Mouse (Mus musculus) fibroblast of lung, adult 2 months (primary cell): Measurements from ENCODE around the gene Ramp2.

Experiments used
- DNase-seq: peaks from one replicate; pipeline ENCODE4 v3.0.0-alpha.2; 2011; ENCODE audit warnings: low read depth

Ramp2 gene

DNA sequence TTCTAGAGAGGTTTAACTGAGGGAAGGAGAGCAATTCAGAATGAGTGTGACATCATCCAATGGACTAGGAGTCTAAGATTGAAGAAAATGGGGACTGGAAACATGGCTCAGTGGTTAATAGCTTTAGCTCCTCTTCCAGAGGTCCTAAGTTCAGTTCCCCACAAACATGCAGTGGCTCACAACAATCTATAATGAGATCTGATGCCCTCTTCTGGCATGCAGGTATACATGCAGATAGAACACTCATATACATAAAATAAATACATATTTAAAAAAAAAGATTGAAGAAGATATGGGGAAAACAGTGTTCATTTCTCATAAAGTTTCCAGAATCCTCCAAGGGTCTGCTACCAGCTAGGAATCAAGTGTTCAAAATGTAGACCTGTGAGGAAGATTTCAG, 10.4 kb upstream of the Ramp2 start:
- DNase-seq, result no peak

DNA sequence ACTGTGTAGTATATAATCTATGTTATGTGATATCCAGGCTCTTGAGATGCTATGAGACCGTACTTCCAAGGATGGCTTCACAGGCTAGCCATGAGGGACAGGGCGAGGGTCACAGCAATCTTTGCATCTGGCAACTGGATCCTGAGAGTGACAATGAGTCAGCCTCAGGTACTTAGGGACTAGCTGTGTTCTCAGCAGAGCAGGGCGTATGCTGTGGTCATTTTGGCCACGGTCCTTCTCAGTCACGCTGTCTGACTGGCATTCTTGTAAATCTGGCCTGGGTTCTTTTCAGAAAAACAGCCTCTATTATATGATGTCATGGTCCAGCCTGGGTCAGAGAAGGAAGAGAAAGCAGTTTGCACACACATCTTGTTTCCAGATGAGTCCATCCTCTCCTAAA, 9.0 kb upstream of the Ramp2 start:
- no peak for DNase-seq

DNA sequence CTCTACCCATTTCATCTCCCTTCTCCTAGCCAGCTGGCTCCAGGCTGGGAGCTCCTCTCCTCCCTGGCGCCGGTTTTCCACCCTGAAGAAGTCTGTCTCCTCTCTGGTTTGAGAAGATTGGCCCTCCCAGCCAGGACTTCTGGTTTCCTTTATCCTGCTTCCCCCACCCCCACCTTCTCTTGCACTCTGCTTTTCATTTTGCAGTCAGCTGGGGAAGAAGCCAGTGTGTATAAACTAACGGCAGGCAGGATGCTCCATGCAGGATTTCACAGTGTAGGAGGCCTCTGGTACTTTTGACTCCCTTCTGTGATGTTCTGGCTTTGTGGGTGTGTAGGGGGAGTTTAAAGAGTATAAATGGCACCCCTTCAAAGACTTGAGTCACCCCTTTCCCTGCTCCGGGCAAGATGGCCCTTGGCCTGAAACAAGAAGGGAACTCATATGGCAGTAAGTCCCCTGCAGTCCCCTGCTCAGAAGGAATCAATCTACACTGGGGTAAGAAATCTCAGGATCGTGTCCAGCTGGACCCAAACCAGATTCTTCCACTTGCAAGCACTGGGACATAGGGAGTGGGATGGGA, 7.7 kb upstream of the Ramp2 start:
- DNase-seq, result no peak

DNA sequence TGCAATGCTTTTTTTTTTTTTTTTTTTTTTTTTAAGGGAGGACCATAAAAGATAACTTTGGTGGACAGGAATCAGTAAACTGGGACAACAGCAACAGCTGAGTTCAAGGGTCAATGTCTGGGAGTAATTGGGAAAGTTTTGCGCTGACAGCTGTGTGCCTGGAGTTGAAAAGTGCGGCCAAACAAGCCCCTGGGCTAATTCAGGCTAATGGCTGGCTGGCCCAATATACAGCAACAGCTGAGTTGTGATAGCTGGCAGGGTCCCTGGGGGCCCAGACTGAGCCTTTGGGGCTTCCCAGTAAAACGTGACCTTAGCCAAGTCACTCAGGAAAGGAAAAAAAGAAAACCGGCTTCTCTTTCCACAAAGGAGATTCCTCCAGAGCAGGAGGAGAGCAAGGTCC, 757 bp upstream of the Ramp2 start:
- DNase-seq, result no peak

DNA sequence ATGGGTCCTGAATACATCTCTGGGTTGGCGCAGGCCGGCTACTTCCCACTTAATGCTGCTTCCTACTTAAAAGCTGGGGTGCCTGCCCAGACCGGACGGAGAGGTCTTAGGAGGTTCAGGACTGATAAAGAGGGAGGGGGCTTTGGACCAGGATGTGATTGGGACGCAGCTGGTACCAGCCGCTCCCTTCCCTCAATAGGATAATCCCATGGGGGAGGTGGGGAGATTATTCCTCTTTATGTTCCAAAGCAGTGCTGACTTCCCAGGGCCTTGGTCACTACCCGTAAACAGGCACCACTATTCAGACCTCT, 829 bp downstream of the Ramp2 start:
- no peak for DNase-seq

DNA sequence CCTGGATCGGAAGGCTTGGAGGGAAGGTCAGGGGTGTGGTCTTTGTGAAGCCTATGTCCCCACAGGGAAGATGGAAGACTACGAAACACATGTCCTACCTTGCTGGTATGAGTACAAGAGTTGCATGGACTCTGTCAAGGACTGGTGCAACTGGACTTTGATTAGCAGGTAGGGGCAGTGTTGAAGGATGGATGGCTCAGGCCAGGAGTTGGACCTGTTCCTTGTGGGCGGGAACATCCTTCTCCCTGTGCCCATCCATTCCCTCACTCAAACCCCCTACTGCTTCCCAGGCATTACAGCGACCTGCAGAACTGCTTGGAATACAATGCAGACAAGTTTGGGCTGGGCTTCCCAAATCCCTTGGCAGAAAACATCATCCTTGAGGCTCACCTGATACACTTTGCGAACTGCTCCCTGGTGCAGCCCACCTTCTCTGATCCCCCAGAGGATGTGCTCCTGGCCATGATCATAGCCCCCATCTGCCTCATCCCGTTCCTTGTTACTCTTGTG, 1.7 kb downstream of the Ramp2 start:
- no peak for DNase-seq

DNA sequence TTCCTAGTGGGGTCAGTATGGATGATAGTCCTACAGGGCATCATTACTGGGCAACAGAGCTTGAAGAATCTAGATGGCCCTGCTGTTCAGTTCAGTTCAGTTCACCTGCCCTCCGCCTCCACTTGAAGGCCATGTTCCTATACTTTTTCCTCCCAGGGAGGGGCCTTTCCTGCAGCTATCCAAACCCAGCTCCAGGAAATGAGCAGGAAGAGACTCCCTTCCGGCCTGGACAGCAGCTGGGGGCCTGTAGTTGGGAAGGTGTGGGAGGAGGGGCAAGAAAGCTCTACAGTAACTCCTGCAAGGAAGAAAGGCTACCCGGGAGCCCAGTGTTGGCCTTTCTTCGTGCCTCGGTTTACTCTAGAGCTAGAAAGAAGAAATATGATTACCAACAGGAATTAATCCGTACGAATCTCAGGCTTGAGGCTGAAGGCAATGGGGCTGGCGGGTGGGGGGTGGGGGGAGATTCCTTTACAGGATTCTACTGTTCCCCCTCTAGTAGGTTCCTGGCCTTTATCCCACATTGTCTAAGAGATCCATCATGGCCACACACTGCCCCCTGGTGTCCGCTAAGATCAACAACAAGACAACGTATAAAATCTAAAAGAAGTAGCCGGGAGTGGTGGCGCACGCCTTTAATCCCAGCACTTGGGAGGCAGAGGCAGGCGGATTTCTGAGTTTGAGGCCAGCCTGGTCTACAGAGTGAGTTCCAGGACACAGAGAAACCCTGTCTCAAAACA, 2.6 kb downstream of the Ramp2 start:
- DNase-seq, result no peak

DNA sequence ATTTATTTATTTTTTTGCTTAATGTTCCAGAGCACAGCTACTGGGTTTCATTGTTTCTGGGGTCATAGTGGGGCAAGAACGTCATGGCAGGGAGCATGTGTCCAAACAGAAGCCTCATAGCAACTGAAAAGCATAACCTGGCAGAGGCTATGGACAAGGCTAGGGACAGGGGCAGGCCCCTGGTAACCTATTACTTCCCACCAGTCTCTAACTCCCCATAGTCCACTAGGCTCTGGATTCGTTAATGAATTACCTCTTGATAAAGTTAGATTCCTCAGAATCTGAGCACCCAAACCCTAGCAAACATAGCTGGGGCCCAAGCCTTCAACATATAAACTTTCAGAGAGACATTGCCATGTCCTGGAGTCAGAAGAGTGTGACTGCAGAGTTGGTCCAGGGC, 5.2 kb downstream of the Ramp2 start:
- DNase-seq, result no peak

DNA sequence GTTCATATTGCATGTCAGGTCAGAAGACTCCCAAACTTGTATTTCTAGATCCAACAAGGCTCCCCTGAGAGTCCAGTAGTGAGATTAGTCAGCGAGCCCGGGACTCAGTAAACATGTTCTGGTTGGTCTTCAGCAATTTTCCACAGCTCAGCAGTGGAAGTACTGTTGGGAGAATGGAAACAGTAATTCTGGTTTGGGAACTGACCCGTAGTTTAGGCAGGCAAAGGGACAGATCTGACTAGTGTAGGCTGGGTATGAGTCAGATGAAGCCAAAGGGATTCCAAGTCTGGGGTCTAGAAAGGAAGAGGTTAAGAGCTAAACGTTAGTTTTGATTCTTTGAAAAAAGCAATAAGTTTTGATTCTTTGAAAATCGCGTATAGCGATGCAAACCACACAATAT, 7.1 kb downstream of the Ramp2 start:
- peak; percentile 60 for DNase-seq

DNA sequence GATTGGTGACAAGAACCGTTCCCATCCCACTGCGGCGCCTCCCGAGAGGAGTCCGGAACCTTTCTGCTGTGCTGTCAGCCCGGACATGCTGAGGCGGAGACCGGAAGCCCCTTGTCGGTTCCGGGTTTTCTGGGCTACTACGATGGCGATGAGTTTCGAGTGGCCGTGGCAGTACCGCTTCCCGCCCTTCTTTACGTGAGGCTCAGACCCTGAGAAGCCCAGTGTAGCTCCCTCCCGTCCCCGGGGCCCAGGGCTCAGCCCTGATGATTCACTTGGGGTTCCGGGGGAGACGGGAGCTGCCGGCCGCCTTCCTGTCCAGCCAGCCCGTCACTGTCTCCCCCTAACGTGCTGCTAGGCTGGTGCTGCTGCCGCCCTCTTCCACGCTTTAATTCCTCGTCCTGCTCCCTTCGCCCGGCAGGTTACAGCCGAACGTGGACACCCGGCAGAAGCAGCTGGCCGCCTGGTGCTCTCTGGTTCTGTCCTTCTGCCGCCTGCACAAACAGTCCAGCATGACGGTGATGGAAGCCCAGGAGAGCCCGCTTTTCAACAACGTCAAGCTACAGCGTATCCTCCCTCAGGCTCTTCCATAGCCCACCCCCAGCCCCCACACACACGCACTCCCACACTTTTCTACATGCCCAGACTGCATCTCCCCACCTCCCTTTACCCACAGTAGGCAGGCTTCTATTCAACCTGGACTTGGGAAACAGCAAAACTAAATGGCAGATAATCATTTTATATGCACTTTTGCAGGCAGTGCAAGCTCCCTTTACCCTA, 8.0 kb downstream of the Ramp2 start, which contains the start of gene Vps25:
Gene Vps25 (plus strand): TSS at position 95 of the 777 bp plus-strand sequence.
- no peak for DNase-seq

DNA sequence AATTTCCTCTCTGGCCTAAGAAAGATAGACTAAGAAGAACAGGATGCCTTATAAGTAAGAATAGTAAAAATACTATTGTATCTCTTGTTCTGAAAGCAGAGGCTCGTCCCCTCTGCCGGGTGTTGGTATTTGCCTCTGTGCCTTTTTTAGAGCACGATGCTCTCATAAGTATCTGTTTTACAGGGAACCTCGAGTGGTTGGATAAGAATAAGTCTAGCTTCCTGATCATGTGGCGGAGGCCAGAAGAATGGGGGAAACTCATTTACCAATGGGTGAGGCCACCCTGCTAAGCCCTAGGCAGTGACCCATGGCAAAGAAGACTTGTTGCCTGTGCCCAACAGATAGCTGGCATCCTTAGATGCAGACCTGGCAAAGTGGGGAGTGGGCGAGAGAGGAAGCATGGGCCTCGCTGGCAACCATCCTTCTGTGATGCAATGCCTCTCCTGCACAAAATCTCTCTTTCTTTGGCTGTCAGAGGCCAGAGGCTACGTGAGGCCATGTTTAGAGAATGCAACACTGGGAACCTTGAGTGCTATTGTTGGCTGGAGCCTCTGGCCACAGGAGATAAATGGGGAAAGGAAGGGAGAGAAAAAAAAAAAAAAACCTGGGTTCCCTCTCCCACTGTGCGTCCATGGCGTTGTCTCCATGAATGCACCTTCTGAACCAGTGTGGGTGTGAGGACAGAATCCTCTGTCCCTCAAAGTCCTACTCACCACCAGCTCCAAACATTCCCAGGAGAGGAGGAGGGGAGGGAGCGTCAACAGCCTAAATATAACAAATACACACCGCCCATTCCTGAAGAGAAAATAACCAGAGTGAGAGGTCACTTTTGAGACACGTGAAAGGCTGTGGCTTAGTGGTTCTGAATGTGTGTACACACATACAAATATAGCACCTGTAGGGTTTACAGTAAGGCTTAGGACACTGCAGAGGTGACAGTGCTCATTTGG, 10.3 kb downstream of the Ramp2 start:
- DNase-seq, result no peak

DNA sequence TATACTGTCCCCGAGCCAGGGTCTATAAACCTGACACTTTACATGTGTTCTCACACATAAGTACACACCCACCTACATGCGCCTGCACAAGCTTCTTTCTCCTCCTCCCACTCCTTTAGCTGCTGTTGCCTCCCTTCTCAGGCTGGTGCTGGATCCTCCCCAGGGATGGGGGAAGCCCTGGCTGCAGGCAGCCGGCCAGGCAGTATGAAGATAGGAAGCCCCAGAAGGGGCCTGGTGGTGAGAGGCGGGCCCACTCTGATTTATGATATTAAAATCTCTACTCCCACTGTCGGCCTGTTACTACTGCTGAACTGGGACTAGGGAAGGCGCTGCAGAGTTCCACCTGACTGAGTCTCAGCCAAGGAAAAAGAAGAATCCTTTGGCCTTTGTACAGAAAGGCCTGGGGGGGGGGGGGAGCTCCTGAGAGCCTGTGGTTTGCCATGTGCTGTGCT, 13.5 kb downstream of the Ramp2 start:
- no peak for DNase-seq

DNA sequence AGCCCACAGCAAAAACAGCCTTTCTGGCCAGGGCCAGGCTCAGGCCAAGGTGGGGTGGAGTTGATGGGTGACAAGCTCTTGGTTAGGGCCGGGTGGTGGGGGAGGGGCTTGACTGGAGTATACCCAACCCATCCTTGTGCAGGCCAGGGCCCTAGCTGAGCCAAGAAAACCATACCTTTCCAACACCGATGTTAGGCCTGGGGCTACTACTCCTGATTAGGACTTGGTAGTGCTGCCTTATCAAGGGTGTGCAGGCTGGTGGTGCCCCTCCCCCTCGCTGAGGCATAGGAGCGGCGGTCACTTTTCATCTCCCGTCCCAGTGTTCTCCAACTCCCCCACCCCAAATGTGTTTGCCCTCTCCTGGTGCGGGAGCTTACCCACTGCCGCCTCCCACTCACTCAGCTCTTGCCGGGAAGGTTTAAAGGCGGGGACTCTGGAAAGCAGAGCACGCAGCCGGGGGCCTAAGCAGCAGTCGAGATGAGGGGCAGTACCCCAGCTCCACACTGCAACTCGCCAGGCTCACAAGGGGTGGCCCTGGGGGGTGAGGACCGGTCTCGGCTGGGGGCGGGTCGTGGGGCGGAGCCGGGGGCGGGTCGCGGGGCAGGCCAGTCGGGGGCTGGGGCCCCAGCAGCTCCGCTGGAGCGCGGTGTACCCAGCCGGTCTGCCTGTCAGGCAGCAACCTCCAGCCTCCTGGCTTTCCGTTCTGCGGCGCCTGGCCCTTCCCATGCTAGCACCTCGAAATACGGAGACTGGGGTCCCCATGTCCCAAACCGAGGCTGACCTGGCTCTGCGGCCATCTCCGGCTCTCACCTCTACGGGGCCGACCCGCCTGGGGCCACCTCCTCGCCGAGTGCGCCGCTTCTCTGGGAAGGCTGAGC, 14.4 kb downstream of the Ramp2 start, which contains the start of gene Wnk4:
Gene Wnk4 (plus strand): TSS at position 620 of the 878 bp plus-strand sequence.
- no peak for DNase-seq

DNA sequence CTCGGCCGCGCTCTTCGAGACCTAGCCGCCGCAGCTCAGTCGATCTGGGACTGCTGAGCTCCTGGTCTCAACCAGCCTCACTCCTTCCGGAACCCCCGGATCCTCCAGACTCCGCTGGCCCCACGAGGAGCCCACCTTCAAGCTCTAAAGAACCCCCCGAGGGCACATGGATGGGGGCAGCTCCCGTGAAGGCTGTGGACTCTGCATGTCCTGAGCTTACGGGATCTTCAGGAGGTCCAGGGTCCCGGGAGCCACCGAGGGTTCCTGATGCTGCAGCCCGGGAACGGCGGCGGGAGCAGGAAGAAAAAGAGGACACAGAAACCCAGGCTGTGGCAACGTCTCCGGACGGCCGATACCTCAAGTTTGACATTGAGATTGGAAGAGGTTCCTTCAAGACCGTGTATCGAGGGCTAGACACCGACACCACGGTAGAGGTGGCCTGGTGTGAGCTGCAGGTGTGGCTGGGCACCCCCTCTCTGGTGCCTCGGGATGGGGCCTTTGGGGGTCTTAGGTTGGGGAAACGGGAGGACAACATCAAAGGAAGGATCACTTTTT, 15.1 kb downstream of the Ramp2 start:
- DNase-seq, result no peak

DNA sequence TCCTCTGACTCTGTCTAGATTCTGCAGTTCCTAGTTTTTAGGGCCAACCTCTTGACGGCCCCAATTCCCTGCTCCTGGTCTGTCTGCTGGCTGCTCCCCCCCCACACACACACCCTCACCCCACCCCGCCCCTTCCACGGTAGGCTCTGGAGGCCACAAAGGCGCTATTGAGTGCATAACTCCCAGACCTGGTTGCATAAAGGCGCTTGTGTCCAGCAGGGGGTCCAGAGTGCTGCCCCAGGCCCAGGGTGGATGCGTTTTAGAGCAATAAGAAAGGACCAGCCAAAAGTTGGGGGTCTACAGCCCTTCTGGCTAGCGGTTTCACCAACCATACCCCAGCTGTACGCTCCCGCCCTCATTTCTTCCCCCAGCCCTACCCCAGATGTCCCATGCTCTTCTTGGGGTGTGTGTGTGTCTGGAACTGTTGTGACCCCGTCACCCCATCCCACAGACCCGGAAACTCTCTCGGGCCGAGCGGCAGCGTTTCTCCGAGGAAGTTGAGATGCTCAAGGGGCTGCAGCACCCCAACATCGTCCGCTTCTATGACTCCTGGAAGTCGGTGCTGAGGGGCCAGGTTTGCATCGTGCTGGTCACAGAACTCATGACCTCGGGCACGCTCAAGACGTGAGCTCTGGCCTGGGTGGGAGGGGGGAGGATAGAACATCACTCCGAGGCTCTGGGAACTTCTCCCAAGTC, 16.6 kb downstream of the Ramp2 start:
- DNase-seq, result no peak

DNA sequence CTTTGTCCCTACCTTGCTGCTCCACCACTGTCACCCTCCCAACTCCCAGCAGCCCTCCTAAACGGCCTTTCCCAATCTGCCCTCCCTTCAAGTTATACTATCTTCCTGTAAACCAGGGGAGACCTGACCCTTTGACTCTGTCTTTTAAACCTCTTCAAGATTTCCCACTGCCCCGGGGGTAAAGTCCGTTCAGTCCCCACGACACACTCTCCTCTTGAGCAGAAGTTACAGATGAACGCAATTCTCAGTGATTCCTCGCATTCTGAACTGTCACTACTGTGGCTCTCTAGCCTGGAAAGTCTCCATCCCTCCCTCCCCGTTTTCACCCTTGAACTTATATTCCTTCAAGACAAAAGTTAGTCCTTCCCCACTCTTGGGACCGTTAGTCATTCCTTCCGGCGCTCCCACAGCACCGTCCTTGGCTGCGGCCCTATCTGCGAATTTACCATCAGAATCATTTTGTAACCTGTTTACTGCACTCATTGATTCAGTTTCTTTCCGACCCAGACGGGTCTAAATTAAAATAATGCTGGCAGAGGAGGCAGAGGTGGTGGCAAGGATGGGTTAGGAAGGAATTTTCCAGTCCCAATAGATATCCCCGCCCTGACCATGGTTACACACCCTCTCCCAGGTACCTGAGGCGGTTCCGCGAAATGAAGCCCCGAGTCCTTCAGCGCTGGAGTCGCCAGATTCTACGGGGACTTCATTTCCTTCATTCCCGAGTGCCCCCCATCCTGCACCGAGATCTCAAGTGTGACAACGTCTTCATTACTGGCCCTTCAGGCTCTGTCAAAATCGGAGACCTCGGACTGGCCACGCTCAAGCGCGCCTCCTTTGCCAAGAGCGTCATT, 17.5 kb downstream of the Ramp2 start:
- no peak for DNase-seq

DNA sequence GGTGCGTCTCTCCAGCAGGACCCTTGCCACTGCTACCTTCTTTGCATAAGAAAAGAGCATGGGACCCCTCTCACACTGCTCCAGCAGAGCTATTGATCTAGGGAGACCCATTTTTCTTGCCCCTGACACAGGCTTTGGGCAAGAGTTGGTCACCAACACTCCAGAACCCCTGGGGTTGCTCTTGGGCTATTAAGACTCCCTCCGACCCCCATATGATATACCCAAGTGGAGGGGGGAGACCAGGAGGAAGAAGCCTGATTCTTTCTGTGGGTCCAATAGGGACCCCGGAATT, 18.1 kb downstream of the Ramp2 start:
- no peak for DNase-seq

DNA sequence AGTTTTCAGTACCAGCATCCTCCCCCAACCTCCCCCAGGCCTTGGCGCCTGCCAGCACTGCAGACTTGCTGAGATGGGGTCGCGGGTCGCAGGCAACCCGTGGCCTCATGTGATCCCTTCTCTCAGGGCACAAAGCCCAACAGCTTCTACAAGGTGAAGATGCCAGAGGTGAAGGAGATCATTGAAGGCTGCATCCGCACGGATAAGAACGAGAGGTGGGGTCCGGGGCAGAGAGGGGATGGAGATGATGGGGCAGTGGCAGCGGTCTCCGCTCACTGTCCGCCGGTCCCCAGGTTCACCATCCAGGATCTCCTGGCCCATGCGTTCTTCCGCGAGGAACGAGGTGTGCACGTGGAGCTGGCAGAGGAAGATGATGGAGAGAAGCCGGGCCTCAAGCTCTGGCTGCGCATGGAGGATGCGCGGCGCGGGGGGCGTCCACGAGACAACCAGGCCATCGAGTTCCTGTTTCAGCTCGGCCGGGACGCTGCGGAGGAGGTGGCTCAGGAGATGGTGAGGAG, 19.2 kb downstream of the Ramp2 start:
- no peak for DNase-seq

DNA sequence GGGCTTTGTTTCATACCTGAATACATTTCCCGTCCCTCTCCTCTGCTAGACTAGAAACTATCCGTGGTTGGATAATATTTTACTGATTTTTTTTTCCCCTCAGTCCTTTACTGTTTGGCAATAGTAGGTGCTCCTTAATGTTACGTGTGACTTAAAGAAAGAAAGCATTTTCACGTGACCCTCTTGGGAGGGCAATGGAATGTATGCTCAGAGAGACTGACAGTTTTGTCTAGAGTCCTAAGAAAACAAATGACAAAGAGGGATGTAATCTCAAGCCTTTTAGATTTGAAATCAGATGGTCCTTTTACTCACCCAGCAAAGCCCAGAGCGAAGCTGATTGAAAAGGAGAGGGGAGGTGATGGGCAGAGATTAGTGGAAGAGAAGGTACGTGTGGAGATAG, 20.1 kb downstream of the Ramp2 start:
- no peak for DNase-seq
